Mouse (Mus musculus) midbrain, embryonic 13.5 days (tissue): ENCODE measurements around the gene Zpld1. TPM values are rescaled to one million over a fixed set of nuclear protein-coding genes. Genes with fewer than 3 reads are reported as not detected.

Experiments
- ATAC-seq: fragments of 200-750 bp; cut with Nextera tagmentation; 2 replicates; pipeline ENCODE4 v1.8.0; 2017; ENCODE audit warnings: mild to moderate bottlenecking, moderate TSS enrichment, moderate library complexity
- H3K27ac ChIP-seq: fragments of 300-500 bp; sonication (generic); 2 replicates; pipeline ENCODE4 v1.5.1; 2015; ENCODE audit warnings: inconsistent platforms, mild to moderate bottlenecking, moderate library complexity
- H3K27me3 ChIP-seq: fragments of 300-500 bp; sonication (generic); 2 replicates; pipeline ENCODE4 v1.6.1; 2015; ENCODE audit warnings: mild to moderate bottlenecking, inconsistent platforms
- H3K36me3 ChIP-seq: fragments of 300-500 bp; sonication (generic); 2 replicates; pipeline ENCODE4 v1.6.1; 2015; ENCODE audit warnings: mild to moderate bottlenecking, inconsistent platforms
- H3K4me1 ChIP-seq: fragments of 300-500 bp; sonication (generic); replicated peaks from 2 replicates; pipeline ENCODE4 v1.6.1; 2015; ENCODE audit warnings: inconsistent platforms
- H3K4me2 ChIP-seq: fragments of 300-500 bp; sonication (generic); replicated peaks from 2 replicates; pipeline ENCODE4 v1.6.1; 2015; ENCODE audit warnings: moderate library complexity, mild to moderate bottlenecking, inconsistent platforms
- H3K4me3 ChIP-seq: fragments of 300-500 bp; sonication (generic); replicated peaks from 2 replicates; pipeline ENCODE4 v1.5.1; 2015; ENCODE audit warnings: mild to moderate bottlenecking, inconsistent platforms
- H3K9ac ChIP-seq: fragments of 300-500 bp; sonication (generic); replicated peaks from 2 replicates; pipeline ENCODE4 v1.6.1; 2015; ENCODE audit warnings: mild to moderate bottlenecking, inconsistent platforms
- H3K9me3 ChIP-seq: fragments of 300-500 bp; sonication (generic); 2 replicates; pipeline ENCODE4 v1.6.1; 2016; ENCODE audit warnings: mild to moderate bottlenecking, inconsistent platforms
- WGBS: fragments of 180-500 bp; shearing (Covaris S2); methylation state at CpG from one replicate; pipeline ENCODE4 v1.1.7; 2015; 5-methylcytosine and 5-hydroxymethylcytosine counted together
- polyA plus RNA-seq: library from polyadenylated mRNA; unstranded; fragments of >200 nt; fragmentation: Nextera tagmentation; extraction: Ambion mirVana; gene quantifications from 2 replicates; pipeline ENCODE4 v1.2.1, GENCODE M21; 2015

Gene Zpld1
- 0.19 and 0.44 TPM in 2 replicates for polyA plus RNA-seq

- 94% methylated on average over 2 of the region's 2 CpGs for WGBS
- H3K4me1 ChIP-seq, result no peaks in the 10 kb centered on the region
- no peak within 1 kb of the TSS for H3K4me2 ChIP-seq
- no peaks in the 10 kb centered on the region for H3K36me3 ChIP-seq
- no peak within 1 kb of the TSS for H3K27ac ChIP-seq
- H3K27me3 ChIP-seq, result no peaks in the 10 kb centered on the region
- no peaks in the 10 kb centered on the region for H3K9me3 ChIP-seq
- no peak within 1 kb of the TSS for H3K4me3 ChIP-seq
- no peak for ATAC-seq
- H3K9ac ChIP-seq, result no peak within 1 kb of the TSS
Observed at GRCm38 (mm10) chr16:55297886-55298285, at the start of gene Zpld1. TSS of gene Zpld1 (minus strand) at chr16:55297986.

- no peak overlapping the region for H3K4me3 ChIP-seq
- H3K27ac ChIP-seq, result no peak overlapping the region
- no peaks in the 10 kb centered on the region for H3K4me1 ChIP-seq
- ATAC-seq, result no peak
- no peak overlapping the region for H3K4me2 ChIP-seq
- H3K36me3 ChIP-seq, result no peaks in the 10 kb centered on the region
- H3K27me3 ChIP-seq, result no peaks in the 10 kb centered on the region
- 89% methylated on average over 3 of the region's 3 CpGs for WGBS
- no peak overlapping the region for H3K9ac ChIP-seq
- no peaks in the 10 kb centered on the region for H3K9me3 ChIP-seq
Observed at GRCm38 (mm10) chr16:55345644-55346043, 47.9 kb upstream of the Zpld1 start.

GRCm38 (mm10) chr16:55321542-55322514 lies 24.0 kb upstream of the Zpld1 start:
- 45% methylated on average over 8 of the region's 8 CpGs for WGBS
- Histone ChIP-seq H3K36me3 (no peaks in the 10 kb centered on the region), H3K4me3 (no peak overlapping the region), H3K9ac (no peak overlapping the region), H3K9me3 (no peaks in the 10 kb centered on the region), H3K4me1 (peaks cover 8% of the 10 kb centered on the region), H3K27me3 (peaks cover 4% of the 10 kb centered on the region; the same call in 1 of the 2 replicates), H3K4me2 (no peak overlapping the region), H3K27ac (0 out of 2 replicates have a peak overlapping the region, but pooled peaks have one; percentile 14)
- ATAC-seq, result peak; percentile 99

- Histone ChIP-seq H3K9ac (no peak overlapping the region), H3K4me3 (no peak overlapping the region), H3K27ac (no peak overlapping the region), H3K9me3 (no peaks in the 10 kb centered on the region), H3K4me2 (no peak overlapping the region), H3K4me1 (peaks cover 13% of the 10 kb centered on the region), H3K36me3 (no peaks in the 10 kb centered on the region), H3K27me3 (peaks cover 4% of the 10 kb centered on the region; the same call in 1 of the 2 replicates)
- no peak for ATAC-seq
Observed at GRCm38 (mm10) chr16:55316996-55317395, 19.2 kb upstream of the Zpld1 start.

GRCm38 (mm10) chr16:55312106-55312505 lies 14.3 kb upstream of the Zpld1 start:
- 82% methylated on average over 3 of the region's 3 CpGs for WGBS
- no peak for ATAC-seq
- H3K9ac ChIP-seq, result no peak overlapping the region
- no peak overlapping the region for H3K4me3 ChIP-seq
- no peaks in the 10 kb centered on the region for H3K36me3 ChIP-seq
- H3K27me3 ChIP-seq, result no peaks in the 10 kb centered on the region
- H3K4me1 ChIP-seq, result peaks cover 6% of the 10 kb centered on the region; the same call in 1 of the 2 replicates
- H3K4me2 ChIP-seq, result no peak overlapping the region
- no peak overlapping the region for H3K27ac ChIP-seq
- no peaks in the 10 kb centered on the region for H3K9me3 ChIP-seq

GRCm38 (mm10) chr16:55282696-55283095 lies 15.1 kb downstream of the Zpld1 start:
- WGBS, result 89% methylated on average over 2 of the region's 2 CpGs
- no peak for ATAC-seq

GRCm38 (mm10) chr16:55277447-55277846 lies 20.3 kb downstream of the Zpld1 start:
- no peak for ATAC-seq
- Histone ChIP-seq H3K4me1 (no peaks in the 10 kb centered on the region), H3K9me3 (no peaks in the 10 kb centered on the region), H3K27me3 (no peaks in the 10 kb centered on the region), H3K27ac (no peak overlapping the region), H3K9ac (no peak overlapping the region), H3K36me3 (no peaks in the 10 kb centered on the region), H3K4me3 (no peak overlapping the region), H3K4me2 (no peak overlapping the region)
- 90% methylated on average over 3 of the region's 3 CpGs for WGBS

More at GRCm38 (mm10) chr16:55282696-55283095, 15.1 kb downstream of the Zpld1 start:
- no peak overlapping the region for H3K4me3 ChIP-seq
- H3K9me3 ChIP-seq, result no peaks in the 10 kb centered on the region
- H3K36me3 ChIP-seq, result no peaks in the 10 kb centered on the region
- no peak overlapping the region for H3K4me2 ChIP-seq
- H3K27ac ChIP-seq, result no peak overlapping the region
- H3K27me3 ChIP-seq, result no peaks in the 10 kb centered on the region
- no peak overlapping the region for H3K9ac ChIP-seq
- H3K4me1 ChIP-seq, result no peaks in the 10 kb centered on the region

GRCm38 (mm10) chr16:55265281-55265680 lies 32.5 kb downstream of the Zpld1 start:
- Histone ChIP-seq H3K4me1 (no peaks in the 10 kb centered on the region), H3K9me3 (no peaks in the 10 kb centered on the region), H3K27me3 (no peaks in the 10 kb centered on the region), H3K36me3 (no peaks in the 10 kb centered on the region), H3K9ac (no peak overlapping the region), H3K27ac (no peak overlapping the region), H3K4me3 (no peak overlapping the region), H3K4me2 (no peak overlapping the region)
- 7% methylated on average over 4 of the region's 4 CpGs for WGBS
- no peak for ATAC-seq

- Histone ChIP-seq H3K27me3 (no peaks in the 10 kb centered on the region), H3K4me2 (no peak overlapping the region), H3K9ac (no peak overlapping the region), H3K4me3 (no peak overlapping the region), H3K36me3 (no peaks in the 10 kb centered on the region), H3K9me3 (no peaks in the 10 kb centered on the region), H3K4me1 (no peaks in the 10 kb centered on the region), H3K27ac (no peak overlapping the region)
- ATAC-seq, result no peak
- 66% methylated on average over 7 of the region's 7 CpGs for WGBS
Observed at GRCm38 (mm10) chr16:55260862-55261574, 36.8 kb downstream of the Zpld1 start.

- no peaks in the 10 kb centered on the region for H3K4me1 ChIP-seq
- H3K4me2 ChIP-seq, result no peak overlapping the region
- no peaks in the 10 kb centered on the region for H3K27me3 ChIP-seq
- 81% methylated on average over 6 of the region's 6 CpGs for WGBS
- ATAC-seq, result peak; percentile 37; the same call in 1 of the 2 replicates
- H3K27ac ChIP-seq, result no peak overlapping the region
- H3K9ac ChIP-seq, result no peak overlapping the region
- H3K4me3 ChIP-seq, result no peak overlapping the region
- H3K36me3 ChIP-seq, result no peaks in the 10 kb centered on the region
- H3K9me3 ChIP-seq, result no peaks in the 10 kb centered on the region
Observed at GRCm38 (mm10) chr16:55259719-55260118, 38.1 kb downstream of the Zpld1 start.

- Histone ChIP-seq H3K4me2 (no peak overlapping the region), H3K36me3 (no peaks in the 10 kb centered on the region), H3K4me1 (no peaks in the 10 kb centered on the region), H3K4me3 (no peak overlapping the region), H3K27me3 (no peaks in the 10 kb centered on the region), H3K9me3 (no peaks in the 10 kb centered on the region), H3K27ac (no peak overlapping the region), H3K9ac (no peak overlapping the region)
- 81% methylated on average over 2 of the region's 2 CpGs for WGBS
- ATAC-seq, result no peak
Observed at GRCm38 (mm10) chr16:55240996-55241395, 56.8 kb downstream of the Zpld1 start.

- 100% methylated on average over 1 of the region's 1 CpGs for WGBS
- no peak overlapping the region for H3K9ac ChIP-seq
- no peaks in the 10 kb centered on the region for H3K27me3 ChIP-seq
- no peaks in the 10 kb centered on the region for H3K9me3 ChIP-seq
- H3K27ac ChIP-seq, result no peak overlapping the region
- no peak overlapping the region for H3K4me2 ChIP-seq
- H3K4me3 ChIP-seq, result no peak overlapping the region
- no peaks in the 10 kb centered on the region for H3K36me3 ChIP-seq
- no peak for ATAC-seq
- no peaks in the 10 kb centered on the region for H3K4me1 ChIP-seq
Observed at GRCm38 (mm10) chr16:55228995-55229622, 68.7 kb downstream of the Zpld1 start.
